Mouse (Mus musculus) bone marrow macrophage, adult 2 months (primary cell): ENCODE data around the gene Mark2.

Experiments
- CTCF ChIP-seq: IDR thresholded peaks from 2 replicates; pipeline ENCODE4 v1.5.1; 2012; ENCODE audit warnings: low read depth, mild to moderate bottlenecking, low read length, moderate library complexity
- POLR2A ChIP-seq: IDR thresholded peaks from 2 replicates; pipeline ENCODE4 v1.6.1; 2012; ENCODE audit warnings: mild to moderate bottlenecking, low read depth, low read length, borderline replicate concordance

DNA sequence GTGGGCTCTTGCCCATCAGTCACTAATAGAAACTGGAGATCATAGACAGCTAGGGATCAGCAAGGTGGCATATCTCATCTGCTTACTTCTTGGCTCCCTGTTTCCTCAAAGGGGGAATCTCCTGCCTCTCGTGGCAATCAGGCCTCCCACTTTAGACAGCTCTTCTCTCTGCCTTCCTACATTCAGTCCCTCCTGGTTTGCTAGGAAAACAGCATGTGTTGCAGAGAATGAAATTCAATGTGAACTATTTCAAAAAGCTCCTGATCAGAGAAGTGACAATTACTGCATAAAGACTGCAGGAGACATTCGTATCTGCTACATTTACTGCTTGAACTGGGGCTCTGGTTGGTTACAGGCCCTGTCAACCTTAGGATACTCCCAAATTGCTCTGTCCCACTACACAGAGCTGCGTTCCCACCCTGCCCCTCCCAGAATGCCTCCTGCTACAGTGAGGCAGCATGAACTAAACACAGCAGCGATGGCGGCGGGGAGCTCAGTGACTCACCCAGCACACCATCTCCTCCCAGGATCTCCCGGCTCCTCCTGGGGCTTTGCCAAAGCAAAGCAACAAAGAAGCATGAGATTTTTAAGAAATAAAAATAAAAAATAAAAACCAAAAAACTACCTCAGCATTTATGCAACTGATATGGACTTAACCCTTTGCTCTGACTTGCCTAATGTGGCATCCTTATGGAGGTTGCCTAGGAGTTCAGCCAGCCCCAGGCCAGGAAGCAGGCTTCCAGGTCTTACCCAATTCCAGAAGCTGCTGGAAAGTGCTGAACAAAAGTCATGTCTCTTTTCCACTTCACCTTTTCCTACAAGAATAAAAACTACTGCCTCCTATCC, 39.8 kb downstream of the Mark2 start:
- TF ChIP-seq CTCF (no peak), POLR2A (no peak)
